Mouse (Mus musculus) MEL (cell line): ENCODE results near the gene Hmgb4. TPM values are rescaled to one million over a fixed set of nuclear protein-coding genes. Genes with fewer than 3 reads are reported as not detected.

Experiments
- DNase-seq: peaks from one replicate; pipeline ENCODE4 v3.0.0; 2011; ENCODE audit warnings: low read depth, low spot score
- H3K27ac ChIP-seq: 2 replicates; pipeline ENCODE4 v1.5.1; 2012; ENCODE audit warnings: low read depth, mild to moderate bottlenecking, control low read depth, low read length, moderate library complexity; ENCODE audit not compliant: control insufficient read depth
- H3K27me3 ChIP-seq, 2 experiments: fragments of 150-350 bp in 1 of 2; sonication (generic) in 1 of 2; 2 replicates each; pipeline ENCODE4 v1.6.1; 2012; ENCODE audit warnings: low read length in 2 of 2, mild to moderate bottlenecking in 2 of 2, improper control_type of control experiment in 1 of 2, moderate library complexity in 1 of 2; ENCODE audit not compliant: insufficient read depth in 2 of 2, control insufficient read depth in 1 of 2
- H3K36me3 ChIP-seq, 2 experiments: 2 replicates each; pipeline ENCODE4 v1.6.1; 2012 to 2014; ENCODE audit warnings: low read length in 2 of 2, improper control_type of control experiment in 1 of 2, inconsistent platforms in 1 of 2, mild to moderate bottlenecking in 1 of 2; ENCODE audit not compliant: insufficient read depth in 2 of 2, control insufficient read depth in 1 of 2
- H3K4me1 ChIP-seq, 2 experiments: fragments of 150-350 bp in 1 of 2; sonication (generic) in 1 of 2; 2 replicates each; pipeline ENCODE4 v1.6.1; 2012; ENCODE audit warnings: low read length in 2 of 2, improper control_type of control experiment in 1 of 2, mild to moderate bottlenecking in 1 of 2; ENCODE audit not compliant: insufficient read depth in 2 of 2, control insufficient read depth in 1 of 2
- H3K4me3 ChIP-seq, 2 experiments: fragments of 150-350 bp in 1 of 2; sonication (generic) in 1 of 2; 2 replicates each; pipeline ENCODE4 v1.5.1; 2012; ENCODE audit warnings: low read depth in 2 of 2, low read length in 2 of 2, mild to moderate bottlenecking in 2 of 2, moderate library complexity in 2 of 2, control low read depth in 1 of 2, improper control_type of control experiment in 1 of 2; ENCODE audit not compliant: control insufficient read depth in 1 of 2, insufficient read depth in 1 of 2
- H3K79me2 ChIP-seq: 2 replicates; pipeline ENCODE4 v1.6.1; 2012; ENCODE audit warnings: mild to moderate bottlenecking, low read length, moderate library complexity; ENCODE audit not compliant: control insufficient read depth, poor library complexity, insufficient read depth
- H3K9ac ChIP-seq: 2 replicates; pipeline ENCODE4 v1.6.1; 2012; ENCODE audit warnings: low read depth, mild to moderate bottlenecking, control low read depth, low read length, moderate library complexity; ENCODE audit not compliant: control insufficient read depth, poor library complexity, severe bottlenecking
- H3K9me3 ChIP-seq: fragments of 150-350 bp; sonication (generic); replicated peaks from 2 replicates; pipeline ENCODE4 v1.6.1; 2012; ENCODE audit warnings: mild to moderate bottlenecking, low read length, improper control_type of control experiment, moderate library complexity; ENCODE audit not compliant: insufficient read depth
- BHLHE40 ChIP-seq: IDR thresholded peaks from 2 replicates; pipeline ENCODE4 v1.6.1; 2012; ENCODE audit warnings: low read depth, mild to moderate bottlenecking, inconsistent platforms, low read length, improper control_type of control experiment, borderline replicate concordance
- CHD2 ChIP-seq: IDR thresholded peaks from 2 replicates; pipeline ENCODE4 v1.6.1; 2011; ENCODE audit warnings: low read length, improper control_type of control experiment
- CTCF ChIP-seq, 3 experiments: IDR thresholded peaks in 2 of 3; conservative IDR thresholded peaks in 1 of 3; 2 replicates each; pipeline ENCODE4 v1.5.1; 2011 to 2012; ENCODE audit warnings: low read length in 3 of 3, low read depth in 2 of 3, mild to moderate bottlenecking in 2 of 3, improper control_type of control experiment in 1 of 3, inconsistent platforms in 1 of 3, mixed read lengths in 1 of 3, moderate library complexity in 1 of 3; ENCODE audit not compliant: control insufficient read depth in 1 of 3, insufficient read depth in 1 of 3, poor library complexity in 1 of 3, severe bottlenecking in 1 of 3
- EP300 ChIP-seq, 2 experiments: IDR thresholded peaks; 2 replicates each; pipeline ENCODE4 v1.6.1; 2011; ENCODE audit warnings: improper control_type of control experiment in 2 of 2, low read length in 2 of 2, low read depth in 1 of 2, mild to moderate bottlenecking in 1 of 2
- ETS1 ChIP-seq: IDR thresholded peaks from 2 replicates; pipeline ENCODE4 v1.6.1; 2012; ENCODE audit warnings: low read depth, mild to moderate bottlenecking, inconsistent platforms, low read length, improper control_type of control experiment, moderate library complexity
- GABPA ChIP-seq: IDR thresholded peaks from 2 replicates; pipeline ENCODE4 v1.6.1; 2012; ENCODE audit warnings: low read depth, mild to moderate bottlenecking, inconsistent platforms, low read length, improper control_type of control experiment, moderate library complexity
- GATA1 ChIP-seq: IDR thresholded peaks from 2 replicates; pipeline ENCODE4 v1.6.1; 2011; ENCODE audit warnings: low read depth, low read length, improper control_type of control experiment
- HCFC1 ChIP-seq: IDR thresholded peaks from 2 replicates; pipeline ENCODE4 v1.6.1; 2012; ENCODE audit warnings: low read depth, mild to moderate bottlenecking, inconsistent platforms, low read length, improper control_type of control experiment, moderate library complexity
- KAT2A ChIP-seq: conservative IDR thresholded peaks from 2 replicates; pipeline ENCODE4 v1.6.1; 2012; ENCODE audit warnings: low read depth, low read length, improper control_type of control experiment, inconsistent platforms
- MAX ChIP-seq: IDR thresholded peaks from 2 replicates; pipeline ENCODE4 v1.6.1; 2011; ENCODE audit warnings: low read length, improper control_type of control experiment
- MAZ ChIP-seq: IDR thresholded peaks from 2 replicates; pipeline ENCODE4 v1.6.1; 2012; ENCODE audit warnings: low read depth, mild to moderate bottlenecking, inconsistent platforms, low read length, improper control_type of control experiment
- MYC ChIP-seq: IDR thresholded peaks from 2 replicates; pipeline ENCODE4 v1.6.1; 2011; ENCODE audit warnings: low read depth, mild to moderate bottlenecking, low read length, improper control_type of control experiment, moderate library complexity
- NELFE ChIP-seq: IDR thresholded peaks from 2 replicates; pipeline ENCODE4 v1.6.1; 2011; ENCODE audit warnings: low read depth, low read length, improper control_type of control experiment
- NRF1 ChIP-seq: IDR thresholded peaks from 2 replicates; pipeline ENCODE4 v1.6.1; 2014; ENCODE audit warnings: low read depth, mild to moderate bottlenecking, inconsistent platforms, low read length, improper control_type of control experiment, moderate library complexity; ENCODE audit not compliant: poor library complexity, insufficient read depth, severe bottlenecking
- POLR2A ChIP-seq, 2 experiments: IDR thresholded peaks; 2 replicates each; pipeline ENCODE4 v1.6.1; 2011 to 2012; ENCODE audit warnings: low read length in 2 of 2, mild to moderate bottlenecking in 2 of 2, control low read depth in 1 of 2, improper control_type of control experiment in 1 of 2, low read depth in 1 of 2, moderate library complexity in 1 of 2; ENCODE audit not compliant: control insufficient read depth in 1 of 2, insufficient read depth in 1 of 2, poor library complexity in 1 of 2
- RAD21 ChIP-seq: IDR thresholded peaks from 2 replicates; pipeline ENCODE4 v1.6.1; 2011; ENCODE audit warnings: mild to moderate bottlenecking, low read depth, low read length, improper control_type of control experiment
- RCOR1 ChIP-seq: IDR thresholded peaks from 2 replicates; pipeline ENCODE4 v1.6.1; 2012; ENCODE audit warnings: low read depth, mild to moderate bottlenecking, inconsistent platforms, low read length, improper control_type of control experiment
- SMC3 ChIP-seq: IDR thresholded peaks from 2 replicates; pipeline ENCODE4 v1.6.1; 2011; ENCODE audit warnings: low read depth, low read length, improper control_type of control experiment
- TBP ChIP-seq: IDR thresholded peaks from 2 replicates; pipeline ENCODE4 v1.8.0; 2011; ENCODE audit warnings: low read depth, low read length, improper control_type of control experiment
- USF2 ChIP-seq, 2 experiments: IDR thresholded peaks; 2 replicates each; pipeline ENCODE4 v1.6.1; 2011 to 2012; ENCODE audit warnings: improper control_type of control experiment in 2 of 2, low read length in 2 of 2, borderline replicate concordance in 1 of 2, inconsistent platforms in 1 of 2, low read depth in 1 of 2, mild to moderate bottlenecking in 1 of 2; ENCODE audit not compliant: insufficient read depth in 1 of 2
- ZC3H11A ChIP-seq: IDR thresholded peaks from 2 replicates; pipeline ENCODE4 v1.6.1; 2012; ENCODE audit warnings: low read depth, mild to moderate bottlenecking, inconsistent platforms, low read length, improper control_type of control experiment
- ZMIZ1 ChIP-seq: IDR thresholded peaks from 2 replicates; pipeline ENCODE4 v1.6.1; 2012; ENCODE audit warnings: low read depth, mild to moderate bottlenecking, inconsistent platforms, low read length, improper control_type of control experiment, moderate library complexity
- polyA plus RNA-seq, 2 experiments: library from polyadenylated mRNA; stranded (reverse) in 1 of 2; unstranded in 1 of 2; fragments of >175 nt in 1 of 2; fragments of >200 nt in 1 of 2; gene quantifications; 2 replicates each; pipeline versions ENCODE4 v1.2.1 to v1.2.4; 2012; ENCODE audit warnings: low replicate concordance in 2 of 2, low read depth in 1 of 2; ENCODE audit not compliant: insufficient read length in 2 of 2, insufficient read depth in 1 of 2, missing spikeins in 1 of 2
- total RNA-seq: library from RNA; depleted of rRNA; stranded (reverse); fragments of 300-350 nt; gene quantifications from 2 replicates; pipeline ENCODE4 v1.2.3, GENCODE M21; 2012

The Hmgb4 gene
- total and polyA plus RNA-seq, 3 experiments = not detected

- no peak for DNase-seq
- Histone ChIP-seq H3K27ac (no peak overlapping the region), H3K36me3 (no peaks in the 10 kb centered on the region), H3K27me3 (no peaks in the 10 kb centered on the region; a peak in 1 of 4 replicates), H3K79me2 (no peaks in the 10 kb centered on the region), H3K4me1 (no peaks in the 10 kb centered on the region), H3K9me3 (no peaks in the 10 kb centered on the region), H3K9ac (no peak overlapping the region), H3K4me3 (no peak overlapping the region)
- TF ChIP-seq SMC3 = no peak
- TF ChIP-seq MAX = no peak
- no peak for TF ChIP-seq EP300 (IDR thresholded peaks at IDR 0.05; ENCODE audit: low read depth in 1 of 2, low read length in 2 of 2)
- TF ChIP-seq RCOR1 = no peak
- no peak for TF ChIP-seq ZMIZ1
- no peak for TF ChIP-seq MAZ
- TF ChIP-seq TBP = no peak
- TF ChIP-seq POLR2A (IDR thresholded peaks at IDR 0.05; ENCODE audit: control insufficient read depth in 1 of 2, insufficient read depth in 1 of 2, low read depth in 1 of 2, low read length in 2 of 2, poor library complexity in 1 of 2) = no peak
- TF ChIP-seq BHLHE40 = no peak
- no peak for TF ChIP-seq ZC3H11A
- TF ChIP-seq GABPA = no peak
- no peak for TF ChIP-seq ETS1
Observed at GRCm38 (mm10) chr4:128304049-128304448, 43.3 kb upstream of the Hmgb4 start.

DNA sequence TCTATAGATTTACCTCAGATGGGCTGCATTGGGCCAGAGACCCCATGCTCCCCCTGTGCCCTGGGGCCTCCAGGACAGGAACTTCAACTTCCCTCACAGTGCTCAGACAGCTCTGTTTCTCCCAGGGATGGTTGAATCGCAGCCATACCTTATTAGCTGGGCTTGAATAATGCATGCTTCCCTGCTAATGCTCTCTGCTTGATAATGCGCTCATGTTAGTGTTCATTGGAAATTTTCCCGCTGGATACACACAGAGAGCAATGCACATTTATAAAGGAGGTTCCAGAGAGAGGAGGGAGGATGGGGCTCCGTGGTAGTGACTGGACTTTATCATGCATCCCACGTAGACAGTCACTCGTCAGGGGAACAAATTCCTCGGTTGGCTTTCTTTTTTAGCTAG lies 27.3 kb upstream of the Hmgb4 start:
- DNase-seq = no peak
- H3K9ac ChIP-seq = no peak overlapping the region
- H3K27me3 ChIP-seq = no peaks in the 10 kb centered on the region
- no peaks in the 10 kb centered on the region for H3K9me3 ChIP-seq
- no peaks in the 10 kb centered on the region for H3K4me1 ChIP-seq
- H3K4me3 ChIP-seq = no peak overlapping the region
- H3K27ac ChIP-seq = no peak overlapping the region
- TF ChIP-seq USF2 (IDR thresholded peaks at IDR 0.05; ENCODE audit: borderline replicate concordance in 1 of 2, insufficient read depth in 1 of 2, low read depth in 1 of 2, low read length in 2 of 2) = no peak
- no peak for TF ChIP-seq BHLHE40
- no peak for TF ChIP-seq CHD2
- no peak for TF ChIP-seq EP300 (IDR thresholded peaks at IDR 0.05; ENCODE audit: low read depth in 1 of 2, low read length in 2 of 2)
- no peaks in the 10 kb centered on the region for H3K36me3 ChIP-seq
- H3K79me2 ChIP-seq = no peaks in the 10 kb centered on the region

DNA sequence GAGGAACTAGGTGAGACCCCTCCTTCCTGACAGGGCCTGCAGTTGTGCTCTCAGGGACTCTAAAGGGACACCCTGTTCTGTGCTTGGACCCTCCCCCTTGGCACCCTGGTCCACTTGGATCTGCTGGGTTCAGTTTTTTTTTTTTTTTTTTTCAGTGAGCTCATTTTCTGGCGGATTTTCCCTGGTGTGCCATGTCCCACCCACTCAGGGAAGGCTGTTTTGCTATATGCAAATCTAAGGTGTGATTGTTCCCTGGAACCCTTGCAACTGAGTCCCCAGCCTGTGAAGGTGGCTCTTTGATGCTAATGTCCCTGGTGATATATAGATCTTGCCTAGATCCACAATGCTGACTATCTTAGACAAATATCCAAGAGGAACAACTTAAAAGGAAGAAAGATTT lies 24.3 kb upstream of the Hmgb4 start:
- Histone ChIP-seq H3K27ac (no peak overlapping the region), H3K9ac (no peak overlapping the region), H3K9me3 (no peaks in the 10 kb centered on the region), H3K79me2 (no peaks in the 10 kb centered on the region), H3K27me3 (no peaks in the 10 kb centered on the region), H3K4me3 (no peak overlapping the region), H3K36me3 (no peaks in the 10 kb centered on the region), H3K4me1 (no peaks in the 10 kb centered on the region)
- no peak for DNase-seq
- no peak for TF ChIP-seq HCFC1
- TF ChIP-seq NELFE = no peak
- TF ChIP-seq RAD21 = no peak
- no peak for TF ChIP-seq MYC
- no peak for TF ChIP-seq CHD2
- no peak for TF ChIP-seq CTCF (IDR thresholded peaks at IDR 0.05 in 2 of 3, conservative IDR thresholded peaks at IDR 0.05 in 1 of 3; ENCODE audit: control insufficient read depth in 1 of 3, insufficient read depth in 1 of 3, low read depth in 2 of 3, low read length in 3 of 3, poor library complexity in 1 of 3, severe bottlenecking in 1 of 3)
- no peak for TF ChIP-seq NRF1
- no peak for TF ChIP-seq KAT2A
- no peak for TF ChIP-seq GATA1
